Mouse (Mus musculus) adrenal gland, postnatal 36 days (tissue): ENCODE results near the gene Slit1. TPM values are rescaled to one million over a fixed set of nuclear protein-coding genes. Genes with fewer than 3 reads are reported as not detected.
A peak's percentile ranks its signal among the peaks of the same experiment; 100 is the strongest.

Experiments used
- DNase-seq, 2 experiments: peaks; one replicate each; pipeline ENCODE4 v3.0.0; 2021; ENCODE audit warnings: mixed read lengths in 1 of 2
- total RNA-seq, 2 experiments: library from RNA; stranded (reverse); gene quantifications; 2 replicates each; pipeline ENCODE4 v1.2.3; 2021

Slit1 gene
- total RNA-seq, 2 experiments from 2014 or later = 7.6 to 18.4 TPM

GRCm38 (mm10) chr19:41655089-41655783, 88.2 kb downstream of the Slit1 start:
- no peak for DNase-seq

DNA sequence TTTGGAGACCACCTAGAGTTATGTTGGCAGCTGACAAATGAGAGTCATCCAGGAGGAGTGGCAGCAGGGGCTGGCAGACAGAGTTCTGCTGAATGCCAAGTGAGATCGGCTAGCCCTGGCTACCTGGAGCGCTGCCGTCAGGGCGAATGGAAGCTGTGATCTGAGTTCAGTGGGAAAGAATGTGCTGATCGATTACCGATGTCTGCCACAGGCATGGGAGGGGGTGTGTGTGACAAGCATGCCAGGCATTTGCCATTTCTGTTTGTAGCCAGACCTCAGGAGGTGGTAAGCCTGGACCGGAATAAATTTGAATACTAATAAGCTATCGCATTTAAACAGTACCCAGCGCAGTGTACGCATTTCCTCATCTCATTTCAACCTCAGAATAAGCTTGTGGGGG, 91.5 kb downstream of the Slit1 start:
- DNase-seq = no peak

- no peak for DNase-seq
Measured at GRCm38 (mm10) chr19:41649394-41649793, 94.1 kb downstream of the Slit1 start.

- DNase-seq = peak; percentile 67 to 78
Measured at GRCm38 (mm10) chr19:41646947-41647631, 96.4 kb downstream of the Slit1 start.

GRCm38 (mm10) chr19:41643010-41643409, 100.5 kb downstream of the Slit1 start:
- DNase-seq = no peak

DNA sequence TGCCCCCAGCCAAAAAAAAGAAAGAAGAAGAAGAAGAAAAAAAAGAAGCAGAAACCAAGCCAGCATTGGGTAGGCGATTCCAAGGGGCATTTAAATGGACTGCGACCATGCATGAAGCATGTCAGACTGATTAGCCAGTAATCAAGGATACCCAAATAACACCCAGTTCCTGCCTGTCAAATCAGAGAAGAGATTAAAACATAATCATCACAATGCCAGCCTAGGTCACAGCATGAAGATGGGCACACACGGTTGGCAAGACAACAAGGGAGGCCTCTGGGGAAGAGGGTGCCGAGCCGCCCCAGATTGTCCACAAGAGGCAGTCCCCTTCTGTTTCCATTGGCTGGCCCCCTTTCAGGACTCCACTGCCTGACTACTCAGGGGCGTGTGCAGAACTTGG, 108.5 kb downstream of the Slit1 start:
- no peak for DNase-seq

DNA sequence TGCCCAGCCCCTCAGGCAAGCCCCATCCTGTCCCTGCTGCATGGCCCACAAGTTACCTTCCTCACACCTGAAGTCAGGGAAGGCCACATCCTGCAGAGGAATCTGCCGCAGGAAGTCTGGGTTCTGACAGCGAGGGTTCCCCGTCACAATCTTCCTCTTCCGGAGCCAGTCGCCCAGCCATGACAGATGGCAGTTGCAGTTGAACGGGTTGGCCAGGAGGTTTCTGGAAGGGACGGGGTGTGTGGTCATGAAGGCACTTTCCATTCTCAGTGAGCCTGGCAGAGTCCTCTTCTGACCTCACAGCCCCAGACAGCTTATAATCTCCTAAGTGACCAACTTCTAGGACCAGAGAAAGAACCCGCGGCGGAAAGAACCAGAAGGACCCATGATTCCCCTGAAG, 109.4 kb downstream of the Slit1 start:
- no peak for DNase-seq

- peak; percentile 35 to 64 for DNase-seq
Measured at GRCm38 (mm10) chr19:41629532-41629931, 113.9 kb downstream of the Slit1 start.

- DNase-seq = no peak
Measured at GRCm38 (mm10) chr19:41628970-41629369, 114.5 kb downstream of the Slit1 start.

DNA sequence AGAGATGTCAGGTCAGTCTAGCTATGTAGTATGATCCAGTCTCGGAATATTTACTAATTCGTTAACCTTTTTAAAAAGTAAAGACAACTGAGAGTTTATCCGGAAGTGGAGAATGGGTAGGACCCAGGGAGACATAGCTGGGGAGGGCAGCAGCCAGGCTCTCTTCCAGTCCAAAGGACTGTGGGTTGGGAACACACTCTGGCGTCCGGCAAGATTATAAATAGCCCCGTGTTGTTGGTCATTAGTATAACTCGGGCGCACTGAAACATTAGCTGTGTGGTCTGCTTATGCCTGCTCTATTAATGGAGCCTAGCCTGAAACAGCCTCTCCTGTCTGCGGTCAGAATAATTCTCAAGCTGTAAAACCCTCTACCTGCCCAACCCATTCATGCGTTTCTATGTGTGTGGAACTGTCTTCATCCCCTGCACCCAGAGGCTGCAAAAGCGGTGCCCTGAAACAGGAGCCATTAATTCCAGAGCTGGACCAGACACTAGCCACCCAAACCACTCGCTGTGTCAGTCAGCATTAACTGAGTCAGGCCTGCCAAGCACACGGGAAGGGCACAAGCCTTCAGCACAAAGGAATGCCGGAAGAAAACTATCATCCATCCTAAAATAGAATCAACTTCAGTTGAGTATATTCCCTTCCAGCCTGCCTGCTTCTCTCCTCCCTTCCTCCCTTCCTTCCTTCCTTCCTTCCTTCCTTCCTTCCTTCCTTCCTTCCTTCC, 122.9 kb downstream of the Slit1 start:
- no peak for DNase-seq

DNA sequence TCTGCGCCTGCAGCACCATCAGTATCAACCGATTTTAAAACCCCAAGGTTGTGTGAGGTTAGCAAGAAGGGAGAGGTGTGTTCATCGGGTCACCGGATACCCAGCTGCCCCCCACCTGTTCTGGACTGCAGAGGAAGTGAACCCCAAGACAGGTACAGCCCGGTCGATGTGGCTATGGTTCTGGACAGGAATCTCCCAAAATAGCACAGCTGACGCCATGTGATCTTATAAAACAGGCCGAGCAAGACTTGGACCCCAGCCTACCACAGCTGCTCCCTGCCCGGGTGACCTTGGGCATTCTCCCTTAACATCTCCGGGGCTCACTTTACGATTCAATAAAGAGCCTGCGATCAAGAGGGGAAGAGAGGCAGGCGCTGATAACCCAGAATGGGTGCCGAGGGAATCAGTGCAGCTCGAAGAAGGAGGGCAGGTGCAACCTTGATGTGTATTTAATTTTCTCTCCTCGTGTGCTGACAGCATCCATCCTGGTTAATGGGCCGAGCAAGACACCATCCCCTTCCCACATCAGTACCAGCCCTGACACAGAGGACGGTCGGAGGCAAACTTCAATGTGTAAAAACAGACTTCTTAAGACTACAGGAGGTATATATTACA, 124.6 kb downstream of the Slit1 start:
- peak; percentile 56 to 59 for DNase-seq

GRCm38 (mm10) chr19:41618153-41618657, 125.3 kb downstream of the Slit1 start:
- no peak for DNase-seq

- DNase-seq = no peak
Measured at GRCm38 (mm10) chr19:41617102-41617501, 126.4 kb downstream of the Slit1 start.

DNA sequence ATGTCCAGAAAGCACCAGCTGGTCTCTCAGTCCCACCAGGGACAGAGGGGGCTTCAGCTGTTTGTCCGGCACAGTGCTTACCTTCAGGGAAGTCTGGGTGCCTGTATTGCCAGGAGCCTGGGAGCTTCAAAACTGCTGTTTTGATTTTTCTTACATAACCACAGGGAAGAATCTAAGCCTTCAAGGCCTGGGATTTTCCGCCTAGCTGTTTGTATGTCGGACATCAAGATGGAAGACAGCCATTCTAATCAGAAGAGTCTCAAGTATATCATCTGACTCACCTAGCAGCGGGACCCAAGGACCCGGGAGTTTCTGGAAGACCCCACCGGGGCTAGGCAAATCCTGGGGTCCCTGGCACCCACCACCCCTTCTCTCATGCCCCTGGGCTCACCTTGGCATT, 127.2 kb downstream of the Slit1 start:
- DNase-seq = peak; percentile 25 to 50

DNA sequence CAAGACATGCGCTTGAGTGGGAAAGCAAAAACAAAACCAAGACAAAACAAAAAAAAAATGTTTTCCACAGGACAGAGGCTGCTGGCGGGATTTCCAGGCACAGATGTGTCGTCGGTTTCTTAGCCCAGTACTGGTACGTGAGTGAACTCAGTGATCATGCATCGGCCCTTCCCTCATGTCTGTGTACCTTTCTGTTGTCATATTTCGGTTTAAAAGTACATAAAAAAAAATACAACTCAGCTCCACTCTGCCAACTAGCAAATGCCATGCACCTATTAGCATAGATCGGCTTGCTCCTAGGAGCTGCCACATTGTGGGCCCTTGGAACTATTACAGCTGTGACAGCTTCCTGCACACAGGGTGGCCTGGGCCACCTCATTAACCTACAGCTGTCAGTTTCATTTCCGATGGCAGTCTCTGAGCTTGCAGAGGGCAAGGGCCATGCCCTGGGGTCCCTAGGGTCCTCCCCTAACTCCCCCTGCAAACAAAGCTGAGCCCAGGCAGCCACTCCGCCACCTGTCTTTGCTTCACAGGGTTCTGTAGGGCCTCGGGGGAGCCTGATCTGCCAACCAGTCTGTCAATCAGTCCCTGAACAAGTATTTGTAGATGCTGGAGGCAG, 127.8 kb downstream of the Slit1 start:
- no peak for DNase-seq

DNA sequence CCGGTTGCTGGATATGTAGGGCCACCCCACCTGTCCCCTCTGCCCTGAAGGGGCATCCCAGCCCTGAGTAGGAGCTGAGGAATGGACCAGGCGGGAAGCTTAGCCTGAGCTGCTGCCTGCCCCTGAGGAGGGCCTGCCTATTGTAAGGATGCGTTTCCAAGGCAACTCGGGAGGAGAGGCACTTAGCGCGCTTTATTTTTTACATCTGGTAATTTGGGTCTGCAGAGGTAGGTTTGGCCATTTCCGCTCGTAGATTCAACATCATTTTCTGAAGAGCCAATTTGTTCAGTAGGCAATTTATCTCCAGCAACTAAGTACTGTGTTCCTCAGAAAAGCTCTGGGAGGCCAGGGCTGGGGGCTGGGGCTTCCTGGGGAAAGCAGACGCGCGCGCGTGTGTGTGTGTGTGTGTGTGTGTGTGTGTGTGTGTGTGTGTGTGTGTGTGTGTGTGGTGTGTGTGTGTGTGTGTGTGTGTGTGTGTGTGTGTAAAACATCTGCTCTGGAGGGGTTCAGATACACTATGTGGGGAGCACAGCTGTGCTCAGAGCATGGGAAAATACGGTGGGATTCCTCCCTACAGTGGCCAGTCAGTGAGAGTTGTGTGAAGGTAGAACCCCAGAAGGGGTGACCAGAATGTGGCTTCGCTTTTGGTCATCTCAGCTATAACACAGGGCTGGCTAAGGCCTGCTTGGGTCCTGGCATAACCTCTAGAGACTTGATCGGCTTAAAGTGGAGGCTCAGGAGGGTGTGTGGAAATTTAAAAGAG, 130.0 kb downstream of the Slit1 start:
- no peak for DNase-seq

DNA sequence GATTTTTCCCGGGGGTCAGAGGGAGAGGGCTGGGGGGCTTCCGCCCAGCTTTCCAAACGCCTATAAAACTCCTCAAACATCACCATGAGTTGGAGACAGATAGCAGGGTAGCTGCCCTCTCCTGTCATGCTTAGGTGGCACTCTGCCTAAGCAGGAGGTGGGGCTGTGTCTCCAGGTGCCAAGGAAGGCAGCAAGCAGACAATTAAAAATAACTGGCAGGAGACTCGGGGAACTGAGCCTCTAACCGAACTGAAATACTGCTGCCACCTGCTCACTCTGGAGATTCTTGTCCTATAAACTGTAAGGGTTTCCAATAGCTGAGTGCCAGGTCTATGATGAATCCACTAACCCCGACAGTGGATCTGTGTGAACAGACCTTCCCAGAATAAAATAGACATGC, 131.8 kb downstream of the Slit1 start:
- no peak for DNase-seq

DNA sequence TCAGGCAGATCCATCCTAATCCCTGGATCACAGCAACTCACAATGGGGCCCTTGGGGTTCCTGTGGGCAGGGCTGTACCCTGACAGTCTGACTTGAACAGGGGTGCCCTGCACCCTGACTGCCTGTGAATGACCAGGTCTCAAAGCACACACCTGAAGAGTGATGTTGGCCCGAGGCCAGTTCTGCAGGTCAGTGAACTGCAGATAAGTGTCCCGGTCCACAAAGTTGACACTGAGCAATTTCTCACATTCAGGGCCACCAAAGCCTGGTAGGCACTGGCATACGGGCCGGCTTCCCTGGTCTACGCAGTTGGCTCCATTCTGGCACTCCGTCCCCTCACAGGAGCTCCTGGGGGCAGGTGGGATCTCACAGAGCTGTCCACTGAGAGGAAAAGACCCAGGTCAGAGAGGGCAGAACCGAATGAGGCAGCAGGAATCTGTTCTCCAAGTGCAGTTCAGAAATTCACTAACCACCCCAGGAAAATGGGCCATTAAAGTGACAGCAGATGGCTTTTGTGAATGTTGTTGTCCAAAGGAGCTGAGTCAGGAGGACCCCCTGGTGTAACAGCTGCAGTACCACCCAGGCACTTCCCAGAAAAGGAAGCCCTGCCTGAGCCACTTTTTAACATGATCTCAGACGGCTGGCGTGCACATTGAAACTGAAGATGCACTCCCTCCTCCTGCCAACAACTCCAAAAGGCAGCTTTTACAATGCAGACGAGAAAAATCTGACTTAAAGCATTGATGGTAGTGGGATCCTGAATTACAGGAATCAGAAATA, 137.1 kb downstream of the Slit1 start:
- DNase-seq = no peak

- DNase-seq = no peak
Measured at GRCm38 (mm10) chr19:41600647-41601046, 142.8 kb downstream of the Slit1 start.

- DNase-seq = peak; percentile 89 to 93
Measured at GRCm38 (mm10) chr19:41597170-41597894, 146.1 kb downstream of the Slit1 start.
